Mouse (Mus musculus): Measurements from ENCODE around the gene Pde6g.
"Not testable (repeated sequence)": the region's sequence is repeated elsewhere in the genome, so short reads cannot be mapped to it uniquely, and the experiment has no call there.

Pde6g gene

DNA sequence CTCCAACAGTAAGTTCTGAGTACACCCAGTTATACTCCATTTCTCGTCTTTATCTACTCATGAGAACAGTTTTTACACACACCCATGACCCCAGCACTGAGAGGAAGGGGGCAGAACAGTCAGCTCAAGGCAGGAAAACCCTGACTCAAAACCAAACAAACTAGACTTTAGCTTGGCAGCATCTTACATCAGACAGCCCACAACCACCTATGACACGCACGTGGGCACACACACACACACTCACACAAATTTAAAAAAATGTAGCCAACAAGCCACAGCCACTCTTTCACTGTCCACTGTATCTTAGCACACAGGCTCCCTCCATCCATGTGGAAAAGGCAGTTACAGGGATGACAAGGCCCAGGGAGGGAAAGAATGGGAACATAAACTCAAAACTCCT, 26.6 kb downstream of the Pde6g start:
- no peak for ATAC-seq (ENCODE audit: insufficient number of reproducible peaks, low FRiP score, low TSS enrichment)

DNA sequence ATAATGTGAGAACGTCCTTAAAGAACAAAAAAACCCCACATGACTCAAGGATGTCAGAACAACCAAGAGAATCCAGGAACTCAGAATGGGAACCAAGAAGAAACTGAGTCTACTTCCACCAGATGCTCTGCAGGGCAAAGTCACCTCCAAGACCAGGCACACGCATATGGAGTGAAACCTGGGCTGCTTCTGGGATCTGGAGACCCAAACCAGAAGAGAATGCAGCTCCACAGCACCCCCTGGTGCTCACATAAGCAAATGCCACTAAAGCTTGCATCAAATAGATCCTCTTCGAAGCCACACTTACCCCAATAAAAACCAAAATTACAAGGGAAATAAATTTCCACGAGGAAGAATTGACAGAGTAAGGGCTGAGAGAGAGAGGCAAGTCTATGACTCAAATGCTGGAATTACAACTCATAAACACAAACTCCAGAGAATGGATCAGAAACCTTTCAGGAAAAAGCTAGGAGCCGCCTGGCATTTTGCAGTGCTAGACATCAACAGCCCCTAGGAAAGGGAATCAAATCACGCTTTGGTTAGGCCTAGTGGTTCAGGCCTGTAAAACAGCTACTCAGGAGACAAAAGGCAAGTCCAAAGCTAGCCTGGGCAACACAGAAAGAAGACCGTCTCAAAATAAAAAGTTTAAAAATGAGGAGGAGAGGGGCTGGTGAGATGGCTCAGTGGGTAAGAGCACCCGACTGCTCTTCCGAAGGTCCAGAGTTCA, 29.6 kb downstream of the Pde6g start:
- ATAC-seq (ENCODE audit: insufficient number of reproducible peaks, low FRiP score, low TSS enrichment), result no peak

DNA sequence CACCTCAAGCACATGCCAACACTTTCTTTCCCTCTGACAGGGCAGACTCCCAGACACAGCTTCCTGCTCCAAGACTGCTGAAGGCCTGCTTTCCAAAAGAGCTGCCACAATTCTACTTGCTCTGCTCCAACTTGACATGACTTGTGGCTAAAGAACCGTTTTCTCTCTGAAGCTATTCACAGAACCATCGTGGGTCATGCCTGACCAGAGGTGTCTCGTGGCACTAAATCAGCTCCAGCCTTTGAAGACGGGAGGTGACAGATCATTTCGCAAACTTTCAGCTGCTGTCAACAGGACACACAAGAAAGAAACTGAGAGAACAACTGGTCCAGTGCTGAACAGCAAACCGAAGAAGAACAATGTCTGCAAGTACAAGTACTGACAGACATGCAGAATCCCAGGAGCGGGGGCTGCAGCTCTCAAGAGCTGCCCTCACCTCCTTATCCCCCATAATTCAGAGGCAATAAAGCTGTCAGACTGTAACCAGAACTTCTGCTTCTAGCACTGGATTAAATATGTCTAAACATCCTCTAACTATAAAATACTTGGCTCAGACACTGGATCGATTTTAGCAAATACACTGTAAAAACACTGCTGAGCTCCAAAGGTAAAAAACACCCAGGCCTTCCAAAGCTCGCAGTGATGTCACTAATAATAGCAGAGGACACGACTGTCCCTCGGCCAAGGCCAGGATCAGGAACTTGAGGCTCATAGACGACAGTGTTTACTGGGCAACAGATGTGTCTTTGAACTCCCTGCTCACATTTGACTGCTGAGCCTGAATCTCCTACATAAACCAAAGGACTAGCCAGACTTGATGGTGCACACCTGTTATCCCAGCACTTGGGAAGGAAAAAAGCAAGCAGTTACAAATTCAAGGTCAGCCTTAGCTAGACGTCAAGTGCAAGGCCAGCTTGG, 30.4 kb downstream of the Pde6g start:
- no peak for ATAC-seq (ENCODE audit: insufficient number of reproducible peaks, low FRiP score, low TSS enrichment)

DNA sequence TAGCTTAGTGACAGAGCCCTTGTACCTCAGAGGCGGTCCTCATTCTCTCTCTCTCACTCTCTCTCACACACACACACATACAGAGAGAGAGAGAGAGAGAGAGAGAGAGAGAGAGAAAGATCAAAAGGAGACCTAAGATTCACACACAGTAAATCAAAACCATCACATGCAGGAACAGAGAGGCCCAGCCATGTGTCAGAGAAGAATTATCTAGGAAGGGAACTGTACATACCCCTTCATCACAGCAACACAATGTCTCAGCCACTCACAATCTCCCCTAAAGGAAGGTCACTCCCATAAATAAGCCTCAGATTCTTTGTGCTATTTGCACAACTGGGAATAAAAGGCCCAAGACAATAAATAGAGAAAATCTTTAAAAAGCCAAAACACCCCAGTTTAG, 34.7 kb downstream of the Pde6g start:
- no peak for ATAC-seq (ENCODE audit: insufficient number of reproducible peaks, low FRiP score, low TSS enrichment)

DNA sequence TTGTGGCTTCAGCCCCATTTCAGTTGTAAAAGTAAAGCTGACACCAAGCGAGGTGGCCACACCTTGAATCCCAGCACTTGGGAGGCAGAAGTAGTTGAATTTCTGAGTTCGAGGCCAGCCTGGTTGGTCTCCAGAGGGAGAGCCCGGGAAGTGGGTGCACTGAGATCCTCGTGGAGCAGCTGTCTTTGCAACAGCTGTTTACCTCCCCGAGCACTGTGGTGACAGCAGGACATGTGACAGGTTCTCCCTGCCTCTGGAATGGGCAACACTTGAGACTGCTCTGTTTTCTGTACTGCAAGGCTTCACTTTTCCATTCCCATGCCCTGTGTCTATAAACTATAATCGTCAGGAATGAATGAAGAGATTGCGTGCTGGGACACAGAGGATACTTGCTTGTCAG, 35.4 kb downstream of the Pde6g start:
- no peak for ATAC-seq (ENCODE audit: insufficient number of reproducible peaks, low FRiP score, low TSS enrichment)

DNA sequence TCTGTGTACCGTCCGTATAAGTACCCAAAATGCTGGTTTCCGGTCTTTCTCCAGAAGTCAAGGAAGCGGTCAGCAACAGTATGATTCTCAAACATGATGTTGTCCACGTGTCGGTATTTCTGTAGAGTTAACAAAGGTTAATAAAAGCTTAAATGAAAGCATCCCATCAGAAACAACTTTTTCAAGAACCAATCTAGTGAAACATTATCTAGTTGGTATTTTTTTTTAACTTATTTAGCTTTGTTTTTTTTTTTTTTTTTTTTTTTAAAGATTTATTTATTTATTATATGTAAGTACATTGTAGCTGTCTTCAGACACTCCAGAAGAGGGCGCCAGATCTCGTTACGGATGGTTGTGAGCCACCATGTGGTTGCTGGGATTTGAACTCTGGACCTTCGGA, 39.7 kb downstream of the Pde6g start:
- not testable (repeated sequence) for ATAC-seq (ENCODE audit: insufficient number of reproducible peaks, low FRiP score, low TSS enrichment)

DNA sequence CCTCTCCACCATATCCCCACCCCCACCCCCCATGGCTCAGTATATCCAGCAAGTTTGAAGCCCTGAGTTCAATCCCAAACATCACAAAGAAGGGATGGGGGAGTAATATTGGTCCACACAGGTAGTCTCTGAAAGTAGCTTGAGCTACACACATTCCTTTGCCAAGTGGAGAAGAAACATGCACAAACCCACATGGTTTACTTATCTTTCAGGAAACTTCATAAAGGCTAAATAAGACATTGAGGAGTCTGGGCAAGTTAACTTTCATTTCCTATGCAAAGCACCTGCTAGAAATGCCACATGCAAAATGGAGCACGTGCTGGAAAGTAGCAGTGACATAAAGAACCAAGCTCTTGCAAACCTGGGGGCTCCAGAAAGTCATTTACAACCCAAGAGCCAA, 46.9 kb downstream of the Pde6g start:
- no peak for ATAC-seq (ENCODE audit: insufficient number of reproducible peaks, low FRiP score, low TSS enrichment)

DNA sequence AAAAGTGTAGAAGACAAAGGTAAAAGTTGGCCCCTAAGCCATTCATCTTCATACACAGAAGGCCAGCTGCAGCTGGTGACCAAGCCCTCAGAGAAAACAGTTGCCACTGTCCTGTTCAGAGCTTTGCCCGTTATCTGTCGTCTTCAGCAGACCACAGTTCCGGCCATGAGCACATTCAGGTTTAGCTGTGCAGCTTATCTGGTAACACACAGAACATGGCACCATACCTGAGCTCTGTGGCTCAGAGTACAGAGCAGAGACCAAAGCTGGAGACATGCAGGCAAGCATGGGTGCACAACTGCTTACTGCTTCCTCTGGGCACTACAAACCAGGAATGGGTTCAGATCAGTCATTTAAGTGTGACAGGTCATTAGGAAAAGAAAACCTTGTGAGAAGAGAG, 47.4 kb downstream of the Pde6g start:
- ATAC-seq (ENCODE audit: insufficient number of reproducible peaks, low FRiP score, low TSS enrichment), result no peak

DNA sequence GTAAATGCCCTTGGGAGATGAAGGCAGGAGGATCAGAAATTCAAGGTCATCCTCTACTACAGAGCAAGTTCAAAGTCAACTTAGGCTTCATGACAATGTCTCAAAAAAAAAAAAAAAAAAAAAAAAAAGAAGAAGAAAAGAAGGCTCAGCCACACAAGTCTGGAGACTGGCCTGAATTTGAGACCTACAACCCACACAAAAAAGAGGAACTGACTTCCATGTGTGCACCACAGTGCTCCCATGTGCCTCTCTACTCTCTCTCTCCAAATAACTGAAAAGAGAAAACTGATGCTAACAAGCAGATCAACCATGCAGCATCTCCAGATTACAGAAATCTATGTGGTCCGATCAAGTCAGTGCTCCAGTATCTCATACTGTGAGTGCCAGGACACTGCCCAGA, 48.5 kb downstream of the Pde6g start:
- ATAC-seq (ENCODE audit: insufficient number of reproducible peaks, low FRiP score, low TSS enrichment), result no peak

DNA sequence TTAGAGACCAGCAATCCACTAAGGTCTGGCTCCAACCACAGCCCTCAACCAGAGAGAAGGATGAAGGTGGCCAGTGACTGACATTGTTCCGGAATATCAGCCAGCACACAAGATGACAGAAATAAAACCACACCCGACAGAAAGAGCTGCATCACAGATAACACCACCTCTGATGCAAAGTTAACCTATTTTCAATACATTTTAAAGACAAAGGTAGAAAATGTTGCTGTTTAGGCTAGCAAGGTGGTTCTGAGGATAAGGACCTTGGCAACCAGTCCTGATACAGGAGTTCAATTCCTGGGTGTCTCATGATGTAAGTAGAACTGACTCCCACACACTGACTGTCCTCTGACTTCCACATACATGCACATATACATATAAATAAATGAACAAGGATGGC, 54.0 kb downstream of the Pde6g start:
- no peak for ATAC-seq (ENCODE audit: insufficient number of reproducible peaks, low FRiP score, low TSS enrichment)

Data from cerebellum, adult (tissue).